Mouse (Mus musculus) adrenal gland, adult 8-10 months (tissue): ENCODE measurements at regions not wholly inside any gene's neighbourhood (a gene's known extent, or its start where the extent isn't known, plus 50 kb on each side); places are given as distances from the start of the nearest gene placed in this dataset.
"Not testable (repeated sequence)": the region's sequence is repeated elsewhere in the genome, so short reads cannot be mapped to it uniquely, and the experiment has no call there.

ENCODE experiments used
- DNase-seq: peaks from one replicate; pipeline ENCODE4 v3.0.0; 2022

GRCm38 (mm10) chr13:96327707-96328106, 60.4 kb upstream of the Poc5 start:
- no peak for DNase-seq

DNA sequence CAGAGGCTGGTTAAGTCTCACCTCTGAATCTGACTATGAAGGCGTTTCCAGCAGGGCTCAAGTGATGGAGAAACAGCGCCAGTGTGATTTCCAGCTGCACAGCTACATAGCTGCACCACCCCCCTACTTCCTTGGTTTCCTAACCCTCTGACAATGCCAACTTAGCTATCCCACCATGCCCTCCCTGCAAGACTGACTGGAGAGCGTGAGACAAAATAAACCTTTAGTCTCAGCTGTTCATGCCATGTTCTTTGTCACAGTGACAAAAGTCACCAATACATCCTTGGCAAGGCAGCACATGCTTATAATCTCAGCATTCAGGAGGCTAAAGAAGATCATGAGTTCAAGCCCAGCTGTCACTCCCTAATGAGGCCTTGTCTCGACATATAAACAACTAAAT, 63.5 kb upstream of the Poc5 start:
- no peak for DNase-seq

DNA sequence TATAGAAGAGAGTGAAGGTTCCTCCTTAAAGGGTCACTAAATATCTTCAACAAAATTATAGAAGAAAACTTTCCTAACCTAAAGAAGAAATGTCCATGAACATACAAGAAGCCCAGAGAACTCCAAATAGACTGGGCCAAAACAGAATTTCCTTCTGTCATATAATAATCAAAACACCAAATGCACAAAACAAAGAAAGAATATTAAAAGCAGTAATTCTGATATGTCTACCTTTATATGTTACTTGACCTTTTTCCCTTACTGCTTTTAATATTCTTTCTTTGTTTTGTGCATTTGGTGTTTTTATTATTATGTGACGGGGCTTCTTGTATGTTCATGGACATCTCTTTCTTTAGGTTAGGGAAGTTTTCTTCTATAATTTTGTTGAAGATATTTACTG, 70.9 kb upstream of the Poc5 start:
- not testable (repeated sequence) for DNase-seq

DNA sequence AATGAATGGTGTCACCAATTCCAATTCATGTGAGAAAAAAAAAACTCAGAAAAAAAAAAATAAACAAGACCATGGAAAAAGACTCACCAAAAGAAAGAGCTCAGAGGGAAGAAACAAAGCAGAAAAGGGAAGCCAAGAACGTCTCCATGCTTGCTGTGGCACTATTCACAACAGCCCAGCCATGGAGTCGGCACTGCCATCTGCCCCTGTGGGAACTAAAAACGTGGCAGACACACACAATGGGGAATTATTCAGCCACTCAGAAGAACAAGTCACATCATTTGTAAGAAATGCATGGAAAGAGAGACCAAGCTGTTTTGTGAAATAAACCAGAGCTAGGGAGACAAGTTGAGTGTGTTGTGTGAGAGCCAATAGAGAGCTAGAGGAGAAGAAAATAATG, 74.9 kb upstream of the Poc5 start:
- DNase-seq, result no peak

DNA sequence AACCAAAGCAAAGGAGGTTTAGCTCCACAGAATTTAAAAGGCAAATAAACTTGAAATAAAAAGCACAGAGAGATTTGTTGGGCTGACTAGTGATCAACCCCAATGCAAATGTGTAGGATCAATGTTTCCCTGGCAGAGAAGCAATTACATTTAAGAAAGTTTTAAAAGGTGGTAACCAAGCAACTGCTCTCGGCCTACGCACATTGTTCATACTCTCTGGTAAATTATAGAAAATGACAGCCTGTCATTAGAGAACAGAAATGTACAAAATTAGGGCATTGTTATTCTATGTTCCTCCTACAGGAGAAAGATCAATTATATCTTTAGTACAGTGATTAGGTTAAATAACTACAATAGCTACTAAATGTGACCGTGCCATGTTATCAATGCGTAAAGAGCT, 85.6 kb upstream of the Poc5 start:
- DNase-seq, result no peak

GRCm38 (mm10) chr13:96287797-96288196, 100.3 kb upstream of the Poc5 start:
- DNase-seq, result no peak

- DNase-seq, result peak; percentile 45
Observed at GRCm38 (mm10) chr13:96269946-96270345, 118.1 kb upstream of the Poc5 start.

GRCm38 (mm10) chr13:96256001-96256400, 123.6 kb upstream of the Sv2c start:
- DNase-seq, result no peak

GRCm38 (mm10) chr13:96254391-96254790, 122.0 kb upstream of the Sv2c start:
- DNase-seq, result no peak

- DNase-seq, result no peak
Observed at GRCm38 (mm10) chr13:96220763-96221162, 88.4 kb upstream of the Sv2c start.

DNA sequence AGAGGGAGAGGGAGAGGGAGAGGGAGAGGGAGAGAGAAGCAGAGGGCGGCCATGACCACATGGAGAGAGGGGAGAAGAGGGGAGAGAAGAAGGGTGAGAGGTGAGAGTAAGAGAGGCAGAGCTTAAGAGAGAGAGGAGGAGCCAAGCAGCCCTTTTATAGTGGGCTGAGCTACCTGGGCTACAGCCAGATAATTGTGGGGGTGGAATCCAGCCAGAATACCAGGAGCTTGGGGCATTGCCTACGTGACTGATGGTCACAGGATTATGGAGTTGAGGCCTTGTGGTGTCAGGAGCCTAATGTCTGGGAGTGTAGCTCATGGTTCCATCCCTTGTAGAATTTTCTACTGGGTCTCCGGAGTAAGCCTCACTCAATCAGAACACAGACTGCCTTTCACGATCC, 83.1 kb upstream of the Sv2c start:
- no peak for DNase-seq

- DNase-seq, result no peak
Observed at GRCm38 (mm10) chr13:96215046-96215445, 82.7 kb upstream of the Sv2c start.

GRCm38 (mm10) chr13:96206072-96206471, 73.7 kb upstream of the Sv2c start:
- no peak for DNase-seq

- DNase-seq, result no peak
Observed at GRCm38 (mm10) chr13:96188618-96189017, 56.2 kb upstream of the Sv2c start.
